ENCODE assay signal across 25 mouse cellular contexts in genomic region chr13:43057104-43057503, GRCm38 (mm10).
"Had no signal": no experiment of that assay in that cellular context is flagged by ENCODE, and none has a peak within 500 bp of the region (broad histone marks: within the 10 kb centered on the region; RNA-seq: fewer than 3 reads in every experiment).

No protein-coding gene starts in this region.

- H3K4me3 ChIP-seq: embryonic facial prominence, embryonic 10.5 days; embryonic facial prominence, embryonic 12.5 days; embryonic facial prominence, embryonic 13.5 days; embryonic facial prominence, embryonic 15.5 days; erythroblast, embryonic 14.5 days; forebrain, embryonic 10.5 days; forebrain, embryonic 12.5 days; forebrain, embryonic 13.5 days; forebrain, embryonic 15.5 days; gastrocnemius, adult 2 months; heart, embryonic 10.5 days had no signal

- DNase-seq: cerebellum, adult 8-10 months; cerebellum, adult 9-10 months; cerebellum, adult 9-11 months; cerebellum, postnatal 10 days; cerebellum, postnatal 14 days; cerebellum, postnatal 25 days; cerebellum, postnatal 36 days; embryo, embryonic 11 days; forebrain, postnatal 0 days; gastrocnemius, adult 2 months; gastrocnemius, postnatal 10 days; gastrocnemius, postnatal 14 days; gastrocnemius, postnatal 25 days; gastrocnemius, postnatal 36 days; heart, adult 18-20 months had no signal

- H3K9ac ChIP-seq: embryonic facial prominence, embryonic 12.5 days; embryonic facial prominence, embryonic 13.5 days; embryonic facial prominence, embryonic 15.5 days; forebrain, embryonic 12.5 days; forebrain, embryonic 13.5 days; forebrain, embryonic 15.5 days; forebrain, postnatal 0 days had no signal

- H3K4me1 ChIP-seq: embryonic facial prominence, embryonic 10.5 days; embryonic facial prominence, embryonic 12.5 days; embryonic facial prominence, embryonic 13.5 days; embryonic facial prominence, embryonic 15.5 days; forebrain, embryonic 13.5 days; forebrain, embryonic 15.5 days; heart, embryonic 10.5 days had no signal

- H3K27ac ChIP-seq: embryonic facial prominence, embryonic 10.5 days; embryonic facial prominence, embryonic 12.5 days; embryonic facial prominence, embryonic 13.5 days; embryonic facial prominence, embryonic 15.5 days; forebrain, embryonic 10.5 days; forebrain, embryonic 12.5 days; forebrain, embryonic 13.5 days; forebrain, embryonic 15.5 days; gastrocnemius, adult 2 months; heart, embryonic 10.5 days had no signal

- H3K27me3 ChIP-seq: embryonic facial prominence, embryonic 12.5 days; embryonic facial prominence, embryonic 13.5 days; embryonic facial prominence, embryonic 15.5 days; forebrain, embryonic 12.5 days; forebrain, embryonic 13.5 days; forebrain, embryonic 15.5 days had no signal

- H3K36me3 ChIP-seq: embryonic facial prominence, embryonic 10.5 days; embryonic facial prominence, embryonic 12.5 days; embryonic facial prominence, embryonic 13.5 days; embryonic facial prominence, embryonic 15.5 days; forebrain, embryonic 10.5 days; forebrain, embryonic 12.5 days; forebrain, embryonic 15.5 days; heart, embryonic 10.5 days had no signal
